Mouse (Mus musculus) hindbrain, embryonic 11.5 days (tissue): ENCODE data around the gene Swap70. TPM values are rescaled to one million over a fixed set of nuclear protein-coding genes. Genes with fewer than 3 reads are reported as not detected.
A peak's percentile ranks its signal among the peaks of the same experiment; 100 is the strongest.

ENCODE experiments used
- ATAC-seq: fragments of 200-750 bp; cut with Nextera tagmentation; 2 replicates; pipeline ENCODE4 v1.8.0; 2017; ENCODE audit warnings: mild to moderate bottlenecking, moderate TSS enrichment, moderate library complexity; ENCODE audit not compliant: low FRiP score
- DNase-seq: peaks from one replicate; pipeline ENCODE4 v3.0.0-alpha.2; 2015; ENCODE audit warnings: low spot score
- H3K27ac ChIP-seq: fragments of 300-500 bp; sonication (generic); 2 replicates; pipeline ENCODE4 v1.5.1; 2014; ENCODE audit warnings: mild to moderate bottlenecking, low read depth, low read length
- H3K27me3 ChIP-seq: fragments of 300-500 bp; sonication (generic); 2 replicates; pipeline ENCODE4 v1.6.1; 2014; ENCODE audit warnings: mild to moderate bottlenecking, low read length, moderate library complexity, mixed read lengths; ENCODE audit not compliant: control insufficient read depth, insufficient read depth
- H3K36me3 ChIP-seq: fragments of 300-500 bp; sonication (generic); 2 replicates; pipeline ENCODE4 v1.6.1; 2014; ENCODE audit warnings: mild to moderate bottlenecking, low read length, moderate library complexity, mixed read lengths; ENCODE audit not compliant: control insufficient read depth, insufficient read depth
- H3K4me1 ChIP-seq: fragments of 300-500 bp; sonication (generic); replicated peaks from 2 replicates; pipeline ENCODE4 v1.6.1; 2014; ENCODE audit warnings: low read length, mixed read lengths; ENCODE audit not compliant: control insufficient read depth, insufficient read depth
- H3K4me2 ChIP-seq: fragments of 300-500 bp; sonication (generic); replicated peaks from 2 replicates; pipeline ENCODE4 v1.6.1; 2014; ENCODE audit warnings: mild to moderate bottlenecking, low read depth, low read length
- H3K4me3 ChIP-seq: fragments of 300-500 bp; sonication (generic); 2 replicates; pipeline ENCODE4 v1.5.1; 2014; ENCODE audit warnings: low read depth, low read length
- H3K9ac ChIP-seq: fragments of 300-500 bp; sonication (generic); 2 replicates; pipeline ENCODE4 v1.6.1; 2014; ENCODE audit warnings: low read depth, low read length
- H3K9me3 ChIP-seq: fragments of 300-500 bp; sonication (generic); 2 replicates; pipeline ENCODE4 v1.6.1; 2016; ENCODE audit warnings: low read length; ENCODE audit not compliant: control insufficient read depth
- WGBS: fragments of 180-500 bp; shearing (Covaris S2); extraction: QIAGEN DNeasy Blood & Tissue Kit; methylation state at CpG from one replicate; pipeline ENCODE4 v1.1.7; 2014; 5-methylcytosine and 5-hydroxymethylcytosine counted together
- polyA plus RNA-seq: library from polyadenylated mRNA; unstranded; fragments of >200 nt; fragmentation: Nextera tagmentation; extraction: Ambion mirVana; gene quantifications from 2 replicates; pipeline ENCODE4 v1.2.1, GENCODE M21; 2014

The Swap70 gene
- polyA plus RNA-seq, 1 experiment from 2014 or later, result 15.6 TPM

- Histone ChIP-seq H3K4me3 (no peak overlapping the region), H3K27ac (no peak overlapping the region), H3K36me3 (no peaks in the 10 kb centered on the region), H3K4me1 (0 out of 2 replicates have a peak, but pooled peaks cover 2% of the 10 kb centered on the region), H3K9ac (no peak overlapping the region), H3K9me3 (no peaks in the 10 kb centered on the region), H3K4me2 (no peak overlapping the region), H3K27me3 (no peaks in the 10 kb centered on the region)
- 73% methylated on average over 3 of the region's 3 CpGs for WGBS
- no peak for DNase-seq
- ATAC-seq, result no peak
These were observed 64.3 kb downstream of the Swap70 start for GRCm38 (mm10) chr7:110285849-110286151.

- no peak overlapping the region for H3K4me2 ChIP-seq
- H3K27me3 ChIP-seq, result no peaks in the 10 kb centered on the region
- H3K27ac ChIP-seq, result no peak overlapping the region
- H3K9me3 ChIP-seq, result no peaks in the 10 kb centered on the region
- H3K4me3 ChIP-seq, result no peak overlapping the region
- H3K4me1 ChIP-seq, result 0 out of 2 replicates have a peak, but pooled peaks cover 2% of the 10 kb centered on the region
- WGBS, result 82% methylated on average over 8 of the region's 8 CpGs
- no peak for DNase-seq
- H3K9ac ChIP-seq, result no peak overlapping the region
- 0 out of 2 replicates have a peak, but pooled peaks have one; percentile 51 for ATAC-seq
- H3K36me3 ChIP-seq, result no peaks in the 10 kb centered on the region
These were observed 64.8 kb downstream of the Swap70 start for GRCm38 (mm10) chr7:110286198-110286732.

DNA sequence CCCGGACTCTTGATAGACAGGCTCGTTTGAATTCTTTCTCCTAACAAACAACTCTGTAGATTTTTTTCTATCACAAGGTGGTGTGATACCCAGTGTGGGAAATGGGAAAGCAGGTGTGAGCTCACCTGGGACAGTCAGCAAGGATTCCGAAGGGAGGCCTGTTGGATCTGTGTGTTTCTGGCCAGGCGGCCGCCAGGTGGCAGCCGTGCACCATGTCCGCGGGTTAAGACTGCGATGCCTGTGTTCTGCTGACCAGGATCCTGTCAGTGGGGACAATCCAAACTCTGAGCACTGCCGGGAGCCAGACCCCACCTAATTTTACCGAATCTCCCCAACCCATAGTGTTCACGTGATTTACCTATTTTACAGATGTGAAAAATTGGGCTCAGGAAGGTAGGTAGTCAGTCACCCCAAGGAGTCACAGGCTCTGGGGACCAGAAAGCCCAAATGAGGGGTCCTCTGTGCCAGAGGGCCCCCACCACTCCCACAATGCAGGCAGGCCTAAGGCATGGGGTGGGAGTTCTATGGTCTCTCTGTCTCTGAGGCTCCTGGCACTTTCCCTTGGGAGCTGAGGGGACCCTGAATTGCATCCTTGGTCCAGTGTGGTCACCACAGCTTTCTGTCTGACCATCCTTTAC, 65.4 kb downstream of the Swap70 start:
- Histone ChIP-seq H3K36me3 (no peaks in the 10 kb centered on the region), H3K9me3 (no peaks in the 10 kb centered on the region), H3K9ac (no peak overlapping the region), H3K4me3 (no peak overlapping the region), H3K27me3 (no peaks in the 10 kb centered on the region), H3K4me2 (no peak overlapping the region), H3K27ac (no peak overlapping the region), H3K4me1 (0 out of 2 replicates have a peak, but pooled peaks cover 2% of the 10 kb centered on the region)
- ATAC-seq, result peak; percentile 79
- DNase-seq, result peak; percentile 89
- 6% methylated on average over 12 of the region's 12 CpGs for WGBS

- DNase-seq, result no peak
- H3K9me3 ChIP-seq, result no peaks in the 10 kb centered on the region
- no peak overlapping the region for H3K4me3 ChIP-seq
- H3K36me3 ChIP-seq, result no peaks in the 10 kb centered on the region
- H3K27me3 ChIP-seq, result no peaks in the 10 kb centered on the region
- H3K9ac ChIP-seq, result no peak overlapping the region
- 0 out of 2 replicates have a peak, but pooled peaks cover 2% of the 10 kb centered on the region for H3K4me1 ChIP-seq
- 66% methylated on average over 8 of the region's 8 CpGs for WGBS
- no peak for ATAC-seq
- H3K27ac ChIP-seq, result no peak overlapping the region
- no peak overlapping the region for H3K4me2 ChIP-seq
These were observed 66.1 kb downstream of the Swap70 start for GRCm38 (mm10) chr7:110287476-110288071.

- Histone ChIP-seq H3K36me3 (no peaks in the 10 kb centered on the region), H3K27ac (no peak overlapping the region), H3K4me2 (no peak overlapping the region), H3K9me3 (no peaks in the 10 kb centered on the region), H3K4me1 (0 out of 2 replicates have a peak, but pooled peaks cover 2% of the 10 kb centered on the region), H3K9ac (no peak overlapping the region), H3K27me3 (no peaks in the 10 kb centered on the region), H3K4me3 (no peak overlapping the region)
- ATAC-seq (no peak), DNase-seq (no peak)
- 93% methylated on average over 4 of the region's 4 CpGs for WGBS
These were observed 66.7 kb downstream of the Swap70 start for GRCm38 (mm10) chr7:110288191-110288604.

DNA sequence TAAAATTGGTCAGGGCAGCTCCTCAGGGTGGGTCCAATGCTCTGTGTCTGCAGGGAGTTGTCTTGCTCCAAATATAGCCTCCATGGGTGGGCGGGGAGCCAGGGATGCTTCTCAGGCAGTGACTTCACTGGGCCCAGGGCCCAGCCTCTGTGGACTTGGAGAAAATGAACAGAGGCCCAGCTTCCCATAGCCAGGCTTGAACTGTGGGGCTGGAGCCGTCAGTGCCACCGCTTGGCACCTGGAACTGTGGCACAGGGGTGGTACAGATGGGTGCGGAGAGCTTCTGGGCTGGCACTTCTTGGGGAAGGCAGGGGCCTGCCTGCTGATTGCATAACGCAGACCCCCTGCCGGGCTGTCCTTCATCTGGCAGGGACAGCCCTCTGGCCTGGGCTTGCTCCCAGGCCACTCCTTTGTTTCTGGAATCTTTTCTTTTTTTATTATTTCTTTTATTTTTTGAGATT, 67.2 kb downstream of the Swap70 start:
- Histone ChIP-seq H3K36me3 (no peaks in the 10 kb centered on the region), H3K9ac (no peak overlapping the region), H3K4me1 (0 out of 2 replicates have a peak, but pooled peaks cover 2% of the 10 kb centered on the region), H3K27me3 (no peaks in the 10 kb centered on the region), H3K4me2 (no peak overlapping the region), H3K9me3 (no peaks in the 10 kb centered on the region), H3K27ac (no peak overlapping the region), H3K4me3 (no peak overlapping the region)
- ATAC-seq, result no peak
- WGBS, result 61% methylated on average over 6 of the region's 6 CpGs
- DNase-seq, result no peak

DNA sequence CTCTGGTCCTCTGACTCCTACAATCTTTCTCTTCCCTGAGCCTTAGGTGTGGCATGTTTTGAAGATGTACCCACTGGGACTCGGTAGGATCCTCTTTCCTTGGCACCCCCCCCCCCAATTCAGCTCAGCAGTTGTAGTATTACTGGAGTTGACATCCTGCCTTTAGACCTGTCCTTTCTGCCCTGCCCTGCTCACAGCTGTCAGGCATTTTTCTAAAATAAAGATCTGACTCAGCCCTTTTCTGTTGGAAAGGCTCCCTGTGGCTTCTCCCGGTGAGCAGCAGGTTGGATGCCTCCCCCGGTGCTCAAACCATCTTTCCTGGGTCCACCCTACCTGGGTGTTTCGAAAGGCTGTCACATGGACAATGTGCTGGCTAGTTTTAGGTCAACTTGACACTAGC, 68.1 kb downstream of the Swap70 start:
- Histone ChIP-seq H3K36me3 (no peaks in the 10 kb centered on the region), H3K9ac (no peak overlapping the region), H3K9me3 (no peaks in the 10 kb centered on the region), H3K27me3 (no peaks in the 10 kb centered on the region), H3K4me1 (0 out of 2 replicates have a peak, but pooled peaks cover 2% of the 10 kb centered on the region), H3K4me3 (no peak overlapping the region), H3K4me2 (no peak overlapping the region), H3K27ac (no peak overlapping the region)
- ATAC-seq (no peak), DNase-seq (no peak)
- 75% methylated on average over 4 of the region's 4 CpGs for WGBS

GRCm38 (mm10) chr7:110296889-110297603, 75.5 kb downstream of the Swap70 start:
- H3K4me1 ChIP-seq, result 0 out of 2 replicates have a peak, but pooled peaks cover 3% of the 10 kb centered on the region
- H3K27me3 ChIP-seq, result no peaks in the 10 kb centered on the region
- WGBS, result 35% methylated on average over 17 of the region's 17 CpGs
- H3K9ac ChIP-seq, result no peak overlapping the region
- no peaks in the 10 kb centered on the region for H3K9me3 ChIP-seq
- H3K36me3 ChIP-seq, result no peaks in the 10 kb centered on the region
- ATAC-seq, result peak; percentile 65
- H3K27ac ChIP-seq, result peak overlapping the region; percentile 39
- no peak overlapping the region for H3K4me2 ChIP-seq
- no peak overlapping the region for H3K4me3 ChIP-seq
- peak; percentile 58 for DNase-seq
